Mouse (Mus musculus): ENCODE results near the gene 1110065P20Rik. TPM values are rescaled to one million over a fixed set of nuclear protein-coding genes. Genes with fewer than 3 reads are reported as not detected.

The 1110065P20Rik gene
- polyA plus RNA-seq, 1 experiment from 2014 or later = 25.5 TPM

DNA sequence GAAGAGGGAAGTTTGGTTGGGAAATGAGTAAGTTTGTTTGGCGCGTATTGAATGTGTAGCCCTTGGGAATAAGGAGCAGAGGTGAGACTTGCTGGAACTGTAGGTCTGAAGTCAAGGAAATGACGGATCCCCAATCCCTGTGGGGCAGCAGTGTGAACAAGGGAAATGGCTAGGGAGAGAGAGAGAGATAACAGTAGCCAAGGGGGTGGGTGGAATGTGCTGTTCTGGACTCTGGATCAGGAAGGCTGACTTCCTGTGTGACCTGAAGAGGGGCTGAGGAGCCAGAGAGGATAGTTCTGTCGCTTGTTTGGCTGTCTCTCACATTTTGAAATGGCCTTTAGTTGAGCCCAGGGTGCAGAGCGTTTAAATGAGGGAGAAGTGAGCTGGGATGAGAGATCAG is 42.5 kb downstream of the 1110065P20Rik start:
- DNase-seq (ENCODE audit: low spot score) (no peak), ATAC-seq (replicated peaks; ENCODE audit: low FRiP score) (no peak)
- WGBS = 49% methylated on average over 5 of the region's 5 CpGs
- no peaks in the 10 kb centered on the region for H3K9me3 ChIP-seq (ENCODE audit: control insufficient read depth, low read length)
- H3K36me3 ChIP-seq (ENCODE audit: control insufficient read depth, insufficient read depth, low read length) = peaks cover 27% of the 10 kb centered on the region
- H3K27me3 ChIP-seq (replicated peaks; ENCODE audit: control insufficient read depth, insufficient read depth, low read length) = no peaks in the 10 kb centered on the region
- 0 out of 2 replicates have a peak overlapping the region, but pooled peaks have one; percentile 1 for H3K9ac ChIP-seq (ENCODE audit: low read depth, low read length)
- peaks cover 38% of the 10 kb centered on the region for H3K4me1 ChIP-seq (replicated peaks; ENCODE audit: control insufficient read depth, insufficient read depth, low read length)
- H3K27ac ChIP-seq (ENCODE audit: low read depth, low read length) = no peak overlapping the region; the same call in 1 of the 2 replicates
- peak overlapping the region; percentile 34; the same call in 1 of the 2 replicates for H3K4me2 ChIP-seq
- H3K4me3 ChIP-seq (ENCODE audit: low read depth, low read length) = 0 out of 2 replicates have a peak overlapping the region, but pooled peaks have one; percentile 7

DNA sequence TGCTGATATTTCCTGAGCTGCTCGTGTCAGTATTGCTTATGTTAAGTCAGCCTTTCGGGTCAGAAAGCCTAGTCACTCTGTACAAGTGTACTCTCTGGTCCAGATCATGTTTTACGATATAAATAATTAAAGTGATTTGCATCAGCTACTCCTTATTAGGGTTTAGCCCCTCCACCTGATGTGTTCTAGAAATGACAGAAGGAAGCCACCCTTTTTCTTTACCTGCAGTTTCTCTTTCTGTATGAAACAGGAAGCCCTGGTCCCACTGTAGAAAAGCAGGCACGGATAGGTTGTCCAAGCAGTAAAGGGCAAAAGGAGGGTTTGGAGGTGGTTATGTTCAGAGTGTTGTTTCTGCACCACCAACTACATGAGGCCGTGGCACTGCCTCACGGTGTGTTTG is 47.6 kb downstream of the 1110065P20Rik start:
- Histone ChIP-seq H3K4me2 (peak overlapping the region; percentile 91), H3K4me1 (replicated peaks; ENCODE audit: control insufficient read depth, insufficient read depth, low read length) (peaks cover 26% of the 10 kb centered on the region), H3K4me3 (ENCODE audit: low read depth, low read length) (peak overlapping the region; percentile 92), H3K9me3 (ENCODE audit: control insufficient read depth, low read length) (no peaks in the 10 kb centered on the region), H3K9ac (ENCODE audit: low read depth, low read length) (peak overlapping the region; percentile 99), H3K36me3 (ENCODE audit: control insufficient read depth, insufficient read depth, low read length) (peaks cover 22% of the 10 kb centered on the region), H3K27ac (ENCODE audit: low read depth, low read length) (peak overlapping the region; percentile 99), H3K27me3 (replicated peaks; ENCODE audit: control insufficient read depth, insufficient read depth, low read length) (no peaks in the 10 kb centered on the region)
- 56% methylated on average over 6 of the region's 6 CpGs for WGBS
- no peak for DNase-seq (ENCODE audit: low spot score)
- no peak for ATAC-seq (replicated peaks; ENCODE audit: low FRiP score)

DNA sequence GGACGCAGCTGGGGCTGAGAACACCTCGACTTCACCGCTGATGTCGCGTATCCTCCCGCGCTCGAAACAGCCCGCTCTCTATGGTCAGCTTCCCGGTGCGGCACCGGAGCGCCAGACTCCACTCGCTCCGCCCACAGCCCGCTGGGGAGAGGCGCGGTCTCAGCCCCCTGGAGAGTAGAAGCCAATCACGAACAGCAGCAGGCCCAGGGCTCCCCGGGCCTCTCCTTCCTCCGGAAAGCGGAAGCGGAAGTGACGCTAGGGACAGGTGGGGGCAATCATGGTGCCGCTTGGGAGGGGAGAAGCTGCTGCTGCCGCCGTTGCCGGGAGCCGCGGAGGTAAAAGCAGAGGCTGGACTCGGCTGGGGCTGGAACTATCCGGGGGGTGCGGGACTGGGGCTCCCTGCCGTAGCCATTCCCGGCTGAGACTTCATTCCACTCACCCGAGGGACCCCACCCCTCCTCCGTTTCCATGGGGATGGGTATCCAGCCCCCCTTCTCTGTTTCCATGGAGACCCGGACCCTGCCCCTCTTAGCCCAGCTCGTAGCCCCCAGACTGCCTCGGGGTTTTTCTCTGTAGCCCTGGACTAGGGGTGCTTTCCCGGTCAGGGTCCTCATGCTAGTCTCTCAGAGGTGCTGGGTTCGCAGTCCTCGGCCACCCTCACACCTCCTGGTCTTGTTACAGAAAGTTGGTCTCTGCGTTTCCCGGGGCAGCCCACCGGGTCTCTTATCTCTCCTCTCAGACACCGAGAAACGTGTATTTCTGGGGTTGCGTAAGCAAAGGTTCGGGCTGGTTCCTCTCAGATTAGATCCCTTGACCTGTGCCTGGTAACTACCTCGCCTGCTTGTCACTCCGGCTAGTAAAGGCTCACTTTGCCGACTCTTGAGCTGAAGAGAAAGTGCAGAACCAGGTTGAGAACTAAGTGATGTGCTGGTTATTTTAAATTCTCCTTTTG is 48.4 kb downstream of the 1110065P20Rik start:
- WGBS = under 1% methylated on average over 53 of the region's 53 CpGs
- peaks cover 20% of the 10 kb centered on the region for H3K36me3 ChIP-seq (ENCODE audit: control insufficient read depth, insufficient read depth, low read length)

DNA sequence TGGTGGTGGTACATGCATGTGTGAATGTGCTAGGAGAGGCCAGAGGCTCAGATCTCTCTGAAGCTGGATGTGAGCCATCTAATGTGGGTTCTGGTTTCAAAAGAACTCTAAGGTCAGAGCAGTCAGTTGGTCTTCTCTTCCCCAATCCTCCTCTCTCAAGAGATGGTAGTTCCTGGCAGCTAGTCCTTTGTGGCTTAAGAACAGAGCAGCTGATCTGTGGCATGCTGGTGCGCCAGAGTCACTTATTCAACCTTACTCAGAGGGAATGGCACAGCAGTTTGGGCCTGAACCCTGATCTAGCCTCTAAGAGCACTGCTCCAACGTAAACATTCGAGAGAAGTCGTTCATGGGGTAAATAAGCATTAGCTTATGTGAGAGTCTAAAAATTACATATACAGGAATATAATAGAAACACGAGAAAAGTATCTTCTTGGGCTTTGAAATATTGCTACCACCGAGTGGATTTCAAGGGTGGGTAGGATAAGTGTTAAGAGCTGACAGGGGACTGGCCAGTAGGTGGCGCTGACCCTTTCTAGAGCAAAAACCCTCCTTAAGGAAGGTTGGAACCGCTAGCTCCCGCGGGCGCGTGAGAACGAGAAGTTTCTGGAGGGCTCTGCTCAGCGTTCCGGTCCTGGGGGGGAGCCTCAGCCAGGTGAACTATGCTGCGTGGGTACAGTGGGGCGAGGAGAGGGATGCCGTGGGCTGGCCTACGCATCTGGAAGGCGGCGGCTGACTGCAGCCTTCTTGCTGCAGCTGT is 49.3 kb downstream of the 1110065P20Rik start, which contains the start of gene Mtf1:
Gene Mtf1, plus strand, starts transcription at position 553 of the 757 bp plus-strand sequence.
- peaks cover 22% of the 10 kb centered on the region for H3K36me3 ChIP-seq (ENCODE audit: control insufficient read depth, insufficient read depth, low read length)
- H3K9ac ChIP-seq (ENCODE audit: low read depth, low read length) = peak within 1 kb of the TSS; percentile 99
- DNase-seq (ENCODE audit: low spot score) (peak; percentile 79), ATAC-seq (replicated peaks; ENCODE audit: low FRiP score) (peak; percentile 76)
- H3K4me3 ChIP-seq (ENCODE audit: low read depth, low read length) = peak within 1 kb of the TSS; percentile 92
- no peaks in the 10 kb centered on the region for H3K9me3 ChIP-seq (ENCODE audit: control insufficient read depth, low read length)
- H3K27me3 ChIP-seq (replicated peaks; ENCODE audit: control insufficient read depth, insufficient read depth, low read length) = no peaks in the 10 kb centered on the region
- H3K27ac ChIP-seq (ENCODE audit: low read depth, low read length) = peak within 1 kb of the TSS; percentile 99
- 4% methylated on average over 21 of the region's 21 CpGs for WGBS
- peaks cover 13% of the 10 kb centered on the region for H3K4me1 ChIP-seq (replicated peaks; ENCODE audit: control insufficient read depth, insufficient read depth, low read length)
- peak within 1 kb of the TSS; percentile 91 for H3K4me2 ChIP-seq

More for the DNA sequence above, 48.4 kb downstream of the 1110065P20Rik start:
- H3K4me2 ChIP-seq = peak overlapping the region; percentile 91
- H3K9ac ChIP-seq (ENCODE audit: low read depth, low read length) = peak overlapping the region; percentile 99
- peak overlapping the region; percentile 92 for H3K4me3 ChIP-seq (ENCODE audit: low read depth, low read length)
- DNase-seq (ENCODE audit: low spot score) (peak; percentile 98), ATAC-seq (replicated peaks; ENCODE audit: low FRiP score) (peak; percentile 98)
- H3K27ac ChIP-seq (ENCODE audit: low read depth, low read length) = peak overlapping the region; percentile 99
- no peaks in the 10 kb centered on the region for H3K9me3 ChIP-seq (ENCODE audit: control insufficient read depth, low read length)
- H3K4me1 ChIP-seq (replicated peaks; ENCODE audit: control insufficient read depth, insufficient read depth, low read length) = peaks cover 20% of the 10 kb centered on the region
- H3K27me3 ChIP-seq (replicated peaks; ENCODE audit: control insufficient read depth, insufficient read depth, low read length) = no peaks in the 10 kb centered on the region

Other genes starting within 250 kb of the 1110065P20Rik start
- gene 3100002H09Rik, start 240.4 kb downstream of the 1110065P20Rik start, polyA plus RNA-seq (2014; fragmentation: Nextera tagmentation; extraction: Ambion mirVana) = not detected in 2 replicates
- 0.16 and 0.21 TPM in 2 replicates for gene Pou3f1, start 194.4 kb downstream of the 1110065P20Rik start, polyA plus RNA-seq (2014; fragmentation: Nextera tagmentation; extraction: Ambion mirVana)
- gene Utp11, start 157.6 kb downstream of the 1110065P20Rik start, polyA plus RNA-seq (2014; fragmentation: Nextera tagmentation; extraction: Ambion mirVana) = 73.3 and 80.5 TPM in 2 replicates
- 5.1 and 6.8 TPM in 2 replicates for gene Fhl3, start 150.5 kb downstream of the 1110065P20Rik start, polyA plus RNA-seq (2014; fragmentation: Nextera tagmentation; extraction: Ambion mirVana)
- gene Sf3a3, start 136.4 kb downstream of the 1110065P20Rik start, polyA plus RNA-seq (2014; fragmentation: Nextera tagmentation; extraction: Ambion mirVana) = 172 and 182 TPM in 2 replicates
- 58.2 and 63.3 TPM in 2 replicates for gene Inpp5b, start 109.3 kb downstream of the 1110065P20Rik start, polyA plus RNA-seq (2014; fragmentation: Nextera tagmentation; extraction: Ambion mirVana)
- 21.2 and 24.2 TPM in 2 replicates for gene Mtf1, start 49.1 kb downstream of the 1110065P20Rik start, polyA plus RNA-seq (2014; fragmentation: Nextera tagmentation; extraction: Ambion mirVana)
- gene Yrdc, start 517 bp downstream of the 1110065P20Rik start, polyA plus RNA-seq (2014; fragmentation: Nextera tagmentation; extraction: Ambion mirVana) = 43.5 and 49.2 TPM in 2 replicates
- gene Maneal, start 11.0 kb upstream of the 1110065P20Rik start, polyA plus RNA-seq (2014; fragmentation: Nextera tagmentation; extraction: Ambion mirVana) = 0.18 and 0.23 TPM in 2 replicates
- 0.08 TPM in 1 of 2 replicates, not detected in the other for gene Epha10, start 29.7 kb upstream of the 1110065P20Rik start, polyA plus RNA-seq (2014; fragmentation: Nextera tagmentation; extraction: Ambion mirVana)
- 3.5 and 4.1 TPM in 2 replicates for gene 9930104L06Rik, start 85.9 kb upstream of the 1110065P20Rik start, polyA plus RNA-seq (2014; fragmentation: Nextera tagmentation; extraction: Ambion mirVana)
- gene Cdca8, start 88.1 kb upstream of the 1110065P20Rik start, polyA plus RNA-seq (2014; fragmentation: Nextera tagmentation; extraction: Ambion mirVana) = 190 and 201 TPM in 2 replicates
- gene Rspo1, start 135.2 kb upstream of the 1110065P20Rik start, polyA plus RNA-seq (2014; fragmentation: Nextera tagmentation; extraction: Ambion mirVana) = 4.9 and 5.2 TPM in 2 replicates
- gene Gnl2, start 165.4 kb upstream of the 1110065P20Rik start, polyA plus RNA-seq (2014; fragmentation: Nextera tagmentation; extraction: Ambion mirVana) = 106 and 107 TPM in 2 replicates
- 0.07 and 0.19 TPM in 2 replicates for gene Dnali1, start 214.5 kb upstream of the 1110065P20Rik start, polyA plus RNA-seq (2014; fragmentation: Nextera tagmentation; extraction: Ambion mirVana)
- 26.7 and 31.3 TPM in 2 replicates for gene Snip1, start 215.5 kb upstream of the 1110065P20Rik start, polyA plus RNA-seq (2014; fragmentation: Nextera tagmentation; extraction: Ambion mirVana)
- gene Meaf6, start 233.9 kb upstream of the 1110065P20Rik start, polyA plus RNA-seq (2014; fragmentation: Nextera tagmentation; extraction: Ambion mirVana) = 53.6 and 54.2 TPM in 2 replicates

Data from liver, embryonic 11.5 days (tissue).